Mouse (Mus musculus) neural tube, embryonic 12.5 days (tissue): ENCODE results near the gene P2rx1. TPM values are rescaled to one million over a fixed set of nuclear protein-coding genes. Genes with fewer than 3 reads are reported as not detected.
A peak's percentile ranks its signal among the peaks of the same experiment; 100 is the strongest.

ENCODE experiments used
- ATAC-seq: fragments of 200-750 bp; cut with Nextera tagmentation; 2 replicates; pipeline ENCODE4 v1.8.0; 2017; ENCODE audit warnings: low read depth, mild to moderate bottlenecking, moderate TSS enrichment, moderate library complexity; ENCODE audit not compliant: low FRiP score
- H3K27ac ChIP-seq: fragments of 300-500 bp; sonication (generic); 2 replicates; pipeline ENCODE4 v1.5.1; 2016
- H3K27me3 ChIP-seq: fragments of 300-500 bp; sonication (generic); replicated peaks from 2 replicates; pipeline ENCODE4 v1.6.1; 2016; ENCODE audit warnings: mild to moderate bottlenecking
- H3K36me3 ChIP-seq: fragments of 300-500 bp; sonication (generic); 2 replicates; pipeline ENCODE4 v1.6.1; 2016; ENCODE audit warnings: mild to moderate bottlenecking
- H3K4me1 ChIP-seq: fragments of 300-500 bp; sonication (generic); 2 replicates; pipeline ENCODE4 v1.6.1; 2016
- H3K4me2 ChIP-seq: fragments of 300-500 bp; sonication (generic); replicated peaks from 2 replicates; pipeline ENCODE4 v1.6.1; 2016; ENCODE audit warnings: mild to moderate bottlenecking
- H3K4me3 ChIP-seq: fragments of 300-500 bp; sonication (generic); 2 replicates; pipeline ENCODE4 v1.5.1; 2016
- H3K9ac ChIP-seq: fragments of 300-500 bp; sonication (generic); 2 replicates; pipeline ENCODE4 v1.6.1; 2016; ENCODE audit warnings: mild to moderate bottlenecking
- H3K9me3 ChIP-seq: fragments of 300-500 bp; sonication (generic); 2 replicates; pipeline ENCODE4 v1.6.1; 2016; ENCODE audit warnings: mild to moderate bottlenecking
- WGBS: fragments of 180-500 bp; shearing (Covaris S2); methylation state at CpG from one replicate; pipeline ENCODE4 v1.1.7; 2016; 5-methylcytosine and 5-hydroxymethylcytosine counted together
- polyA plus RNA-seq: library from polyadenylated mRNA; unstranded; fragments of >200 nt; fragmentation: Nextera tagmentation; extraction: Ambion mirVana; gene quantifications from 2 replicates; pipeline ENCODE4 v1.2.1, GENCODE M21; 2016

Gene P2rx1
- polyA plus RNA-seq, 1 experiment from 2014 or later: 1.4 TPM

DNA sequence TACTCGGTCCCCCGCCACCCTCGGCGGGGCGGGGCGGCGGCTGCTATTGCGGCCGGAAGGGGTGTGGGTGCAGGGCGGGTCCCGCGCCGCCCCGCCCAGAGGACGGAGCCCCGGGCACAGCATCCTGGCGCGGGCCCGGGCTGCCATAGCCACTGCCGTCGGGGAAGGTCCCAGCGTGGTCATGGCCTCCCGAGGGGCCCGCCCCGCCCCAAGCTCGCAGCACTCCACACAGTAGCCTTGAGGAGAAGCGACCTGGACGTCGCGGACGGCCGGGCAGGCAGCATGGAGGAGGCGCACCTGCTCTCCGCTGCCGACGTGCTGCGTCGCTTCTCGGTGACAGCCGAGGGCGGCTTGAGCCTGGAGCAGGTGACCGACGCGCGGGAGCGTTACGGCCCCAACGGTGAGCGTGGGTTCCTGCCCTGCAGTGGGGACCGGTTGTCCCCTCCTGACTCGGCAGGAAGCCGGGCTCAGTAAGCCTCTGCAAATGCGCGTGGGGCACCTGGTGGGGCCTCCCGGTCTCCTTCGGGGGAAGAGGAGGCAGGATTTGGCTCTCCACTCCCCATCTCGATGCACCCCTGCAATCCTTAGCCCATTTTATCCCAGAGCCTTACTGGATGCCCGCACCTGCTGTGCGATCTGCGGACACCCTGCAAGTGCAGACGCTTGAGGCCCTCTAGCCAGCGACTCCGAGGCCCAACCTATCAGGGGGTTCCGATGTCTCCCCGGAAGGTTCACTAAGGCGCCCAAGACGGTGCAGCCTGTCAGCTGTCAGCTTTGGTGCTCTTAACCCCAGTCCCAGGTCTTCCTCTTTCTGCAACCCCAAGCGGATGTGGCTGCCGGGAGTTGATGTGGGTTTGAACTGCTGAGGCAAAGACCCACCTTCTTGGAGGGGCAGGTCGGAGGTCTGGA is 37.6 kb upstream of the P2rx1 start, which contains the start of gene Atp2a3:
Gene Atp2a3, plus strand, starts transcription at position 98 of the 909 bp plus-strand sequence.
- Histone ChIP-seq H3K36me3 (no peaks in the 10 kb centered on the region), H3K9ac (no peak within 1 kb of the TSS), H3K4me2 (peak within 1 kb of the TSS; percentile 54), H3K27me3 (peaks cover 56% of the 10 kb centered on the region), H3K9me3 (no peaks in the 10 kb centered on the region), H3K4me3 (peak within 1 kb of the TSS; percentile 31), H3K4me1 (peaks cover 8% of the 10 kb centered on the region), H3K27ac (no peak within 1 kb of the TSS)
- no peak for ATAC-seq
- 4% methylated on average over 70 of the region's 70 CpGs for WGBS

DNA sequence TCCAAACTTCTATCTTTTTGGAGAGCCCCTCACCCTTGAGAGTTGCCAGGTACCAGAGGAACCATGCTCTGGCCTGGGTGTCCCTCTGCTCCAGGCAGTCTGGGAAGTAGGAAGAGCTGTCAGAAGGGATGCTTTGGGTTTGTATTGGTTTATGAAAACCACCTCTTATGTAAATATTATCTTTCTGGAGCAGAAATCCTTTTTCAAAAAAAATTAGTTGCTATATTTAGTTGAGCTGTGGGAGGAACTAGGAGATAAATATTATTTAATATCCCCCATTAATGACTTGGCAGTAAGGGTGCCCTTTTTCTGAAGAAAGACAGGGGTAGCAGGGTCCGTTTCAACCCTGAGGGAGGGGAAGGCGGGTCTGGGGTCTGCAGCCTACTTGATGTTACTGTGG is 36.5 kb upstream of the P2rx1 start:
- WGBS: 72% methylated on average over 2 of the region's 2 CpGs
- no peak overlapping the region for H3K27ac ChIP-seq

DNA sequence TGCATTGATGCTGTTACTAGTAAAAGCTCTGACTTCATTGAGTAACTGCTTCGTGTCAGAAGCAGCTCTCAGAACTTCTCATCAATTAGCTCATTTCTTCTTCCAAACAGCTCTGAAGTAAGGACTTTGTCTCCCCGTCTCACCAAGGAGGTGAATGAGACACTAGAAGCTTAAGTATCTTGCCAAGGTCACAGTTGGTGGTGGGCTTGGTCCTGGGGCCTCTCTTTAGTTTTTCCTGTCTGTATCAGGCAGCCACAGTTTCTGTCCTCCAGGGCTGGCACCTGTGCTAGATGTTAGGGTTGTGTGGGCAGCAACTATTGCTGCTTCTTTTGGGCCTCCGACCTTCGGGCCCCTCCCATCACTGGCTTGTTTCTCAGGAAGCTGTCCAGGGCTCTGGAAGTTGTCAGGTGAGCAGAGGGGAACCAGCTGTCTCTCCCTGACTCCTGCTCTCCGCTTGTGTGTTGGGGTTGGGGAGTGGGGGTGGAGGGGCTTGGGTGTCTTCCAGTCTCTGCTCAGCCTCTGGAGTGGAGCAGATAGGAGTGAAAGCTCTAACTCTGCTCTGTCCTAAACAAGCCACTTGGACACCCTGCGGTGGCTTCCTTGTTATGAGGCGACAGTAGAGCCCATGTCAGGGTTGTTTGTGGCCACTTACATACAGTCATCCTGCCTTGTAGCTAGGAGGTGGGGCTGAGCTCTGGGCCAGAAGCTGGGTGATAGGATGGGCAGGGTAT is 35.7 kb upstream of the P2rx1 start:
- H3K9ac ChIP-seq: no peak overlapping the region
- no peaks in the 10 kb centered on the region for H3K36me3 ChIP-seq
- H3K9me3 ChIP-seq: no peaks in the 10 kb centered on the region
- H3K4me3 ChIP-seq: no peak overlapping the region
- no peak overlapping the region for H3K27ac ChIP-seq
- H3K27me3 ChIP-seq: peaks cover 56% of the 10 kb centered on the region
- H3K4me2 ChIP-seq: no peak overlapping the region
- 47% methylated on average over 7 of the region's 7 CpGs for WGBS
- no peak for ATAC-seq
- peaks cover 8% of the 10 kb centered on the region for H3K4me1 ChIP-seq

More for the DNA sequence above, 36.5 kb upstream of the P2rx1 start:
- no peak overlapping the region for H3K4me2 ChIP-seq
- H3K4me1 ChIP-seq: peaks cover 8% of the 10 kb centered on the region
- H3K9ac ChIP-seq: no peak overlapping the region
- H3K4me3 ChIP-seq: no peak overlapping the region
- no peaks in the 10 kb centered on the region for H3K36me3 ChIP-seq
- no peak for ATAC-seq
- peaks cover 56% of the 10 kb centered on the region for H3K27me3 ChIP-seq
- no peaks in the 10 kb centered on the region for H3K9me3 ChIP-seq

DNA sequence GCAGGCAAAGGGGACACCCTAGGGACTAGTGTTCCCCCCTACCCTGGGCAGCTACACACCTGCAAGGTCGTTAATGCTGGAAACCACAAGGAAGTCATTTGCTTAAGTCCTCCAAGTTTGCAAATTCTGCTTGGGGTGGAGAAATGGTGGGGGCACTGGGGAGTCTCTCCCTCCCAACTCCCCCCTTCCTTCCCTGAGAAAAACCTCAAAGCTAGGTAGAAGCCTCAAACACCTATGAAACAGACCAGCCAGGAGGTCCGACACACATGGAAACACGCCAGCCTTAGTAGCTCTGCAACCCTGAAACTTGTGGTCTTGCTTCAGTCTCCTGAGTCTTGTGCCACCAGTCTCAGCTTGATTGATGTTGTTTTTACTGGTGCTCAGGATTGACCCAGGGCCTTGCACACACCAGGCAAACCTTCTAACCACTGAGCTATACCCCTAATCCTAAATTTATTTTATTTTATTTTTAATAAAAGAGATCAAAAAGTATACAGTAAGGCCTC is 35.1 kb upstream of the P2rx1 start:
- ATAC-seq: no peak
- Histone ChIP-seq H3K27ac (no peak overlapping the region), H3K36me3 (no peaks in the 10 kb centered on the region), H3K4me2 (no peak overlapping the region), H3K9ac (no peak overlapping the region), H3K4me1 (peaks cover 8% of the 10 kb centered on the region), H3K27me3 (peaks cover 50% of the 10 kb centered on the region), H3K4me3 (no peak overlapping the region), H3K9me3 (no peaks in the 10 kb centered on the region)
- WGBS: 62% methylated on average over 3 of the region's 3 CpGs

DNA sequence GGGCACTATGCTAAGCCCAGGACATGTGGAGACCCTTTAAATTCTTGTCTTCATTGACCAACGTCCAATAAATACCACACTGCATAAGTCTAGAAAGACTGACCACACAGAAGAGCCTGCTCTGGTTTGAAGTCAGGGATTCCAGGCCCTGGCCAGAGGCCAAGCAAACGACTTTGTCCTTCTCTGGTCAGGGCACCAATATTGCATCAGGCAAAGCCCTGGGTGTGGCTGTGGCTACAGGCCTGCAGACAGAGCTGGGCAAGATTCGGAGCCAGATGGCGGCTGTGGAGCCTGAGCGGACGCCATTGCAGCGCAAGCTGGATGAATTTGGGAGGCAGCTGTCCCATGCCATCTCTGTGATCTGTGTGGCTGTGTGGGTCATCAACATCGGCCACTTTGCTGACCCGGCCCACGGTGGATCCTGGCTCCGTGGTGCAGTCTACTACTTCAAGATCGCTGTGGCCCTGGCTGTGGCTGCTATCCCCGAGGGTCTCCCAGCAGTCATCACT is 23.9 kb upstream of the P2rx1 start:
- H3K9me3 ChIP-seq: no peaks in the 10 kb centered on the region
- H3K36me3 ChIP-seq: no peaks in the 10 kb centered on the region
- H3K4me1 ChIP-seq: no peaks in the 10 kb centered on the region
- no peak overlapping the region for H3K9ac ChIP-seq
- no peak overlapping the region for H3K4me3 ChIP-seq
- H3K4me2 ChIP-seq: no peak overlapping the region
- WGBS: 84% methylated on average over 13 of the region's 13 CpGs
- no peak for ATAC-seq
- H3K27ac ChIP-seq: no peak overlapping the region
- H3K27me3 ChIP-seq: no peaks in the 10 kb centered on the region

DNA sequence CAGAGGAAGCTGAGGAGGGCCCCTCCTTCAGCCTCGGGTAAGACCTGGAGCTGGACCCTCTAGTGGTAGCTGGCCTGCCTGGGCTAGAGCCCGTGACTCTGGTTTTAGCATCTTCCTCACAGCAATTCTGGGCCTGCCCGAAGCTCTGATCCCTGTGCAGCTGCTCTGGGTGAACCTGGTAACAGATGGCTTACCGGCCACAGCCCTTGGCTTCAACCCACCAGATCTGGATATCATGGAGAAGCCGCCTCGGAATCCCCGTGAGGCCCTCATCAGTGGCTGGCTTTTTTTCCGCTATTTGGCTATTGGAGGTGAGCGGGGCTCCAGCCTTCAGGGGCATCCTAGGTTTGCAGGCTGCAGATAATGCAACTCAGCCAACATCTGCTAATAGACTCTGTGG is 16.4 kb upstream of the P2rx1 start:
- no peak overlapping the region for H3K4me2 ChIP-seq
- H3K9ac ChIP-seq: no peak overlapping the region
- WGBS: 86% methylated on average over 9 of the region's 9 CpGs
- no peak for ATAC-seq
- no peaks in the 10 kb centered on the region for H3K4me1 ChIP-seq
- no peaks in the 10 kb centered on the region for H3K27me3 ChIP-seq
- H3K27ac ChIP-seq: no peak overlapping the region
- H3K9me3 ChIP-seq: no peaks in the 10 kb centered on the region
- H3K4me3 ChIP-seq: no peak overlapping the region
- no peaks in the 10 kb centered on the region for H3K36me3 ChIP-seq

DNA sequence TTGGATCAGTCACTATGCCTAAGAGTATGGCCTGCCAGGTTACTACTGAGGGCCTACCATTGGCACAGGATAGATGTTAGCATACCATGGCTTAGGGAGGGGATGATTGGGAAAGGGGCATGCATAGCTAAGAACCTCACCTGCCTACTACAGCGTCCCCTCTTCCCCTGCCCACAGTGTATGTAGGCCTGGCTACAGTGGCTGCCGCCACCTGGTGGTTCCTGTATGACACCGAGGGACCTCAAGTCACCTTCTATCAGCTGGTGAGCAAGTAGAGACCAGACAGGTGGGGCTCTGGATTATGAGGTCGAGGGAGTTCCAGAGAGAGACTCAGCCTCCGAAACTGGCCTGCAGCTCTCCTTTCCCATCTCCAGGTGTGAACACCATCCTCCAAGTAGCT is 15.6 kb upstream of the P2rx1 start:
- Histone ChIP-seq H3K4me1 (no peaks in the 10 kb centered on the region), H3K36me3 (no peaks in the 10 kb centered on the region)

DNA sequence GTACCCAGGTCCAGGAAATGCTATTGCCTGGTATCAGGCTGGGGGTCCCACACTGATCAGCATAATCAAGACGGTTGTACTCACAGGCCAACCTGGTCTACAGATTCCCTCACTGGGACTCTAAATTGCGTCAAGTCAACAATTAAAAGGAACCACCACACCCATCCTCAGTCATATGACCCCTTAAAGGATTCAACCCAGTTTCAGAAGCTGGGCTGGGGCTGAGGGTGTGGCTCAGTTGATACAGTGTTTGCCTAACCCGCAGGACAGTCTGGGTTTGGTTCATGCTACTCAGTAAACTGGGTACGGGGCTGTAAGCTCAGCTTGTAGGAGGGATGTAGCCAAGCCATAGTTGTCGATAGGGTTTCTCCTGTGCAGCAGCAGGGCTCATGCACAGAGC is 12.2 kb upstream of the P2rx1 start:
- H3K27me3 ChIP-seq: no peaks in the 10 kb centered on the region
- no peaks in the 10 kb centered on the region for H3K36me3 ChIP-seq
- no peak overlapping the region for H3K4me2 ChIP-seq
- no peak for ATAC-seq
- 80% methylated on average over 5 of the region's 5 CpGs for WGBS
- H3K27ac ChIP-seq: no peak overlapping the region
- no peak overlapping the region for H3K4me3 ChIP-seq
- H3K4me1 ChIP-seq: no peaks in the 10 kb centered on the region
- no peak overlapping the region for H3K9ac ChIP-seq
- no peaks in the 10 kb centered on the region for H3K9me3 ChIP-seq

More for the DNA sequence above, 15.6 kb upstream of the P2rx1 start:
- ATAC-seq: no peak
- Histone ChIP-seq H3K4me3 (no peak overlapping the region), H3K9ac (no peak overlapping the region), H3K9me3 (no peaks in the 10 kb centered on the region), H3K27ac (no peak overlapping the region), H3K27me3 (no peaks in the 10 kb centered on the region), H3K4me2 (no peak overlapping the region)
- 46% methylated on average over 5 of the region's 5 CpGs for WGBS

DNA sequence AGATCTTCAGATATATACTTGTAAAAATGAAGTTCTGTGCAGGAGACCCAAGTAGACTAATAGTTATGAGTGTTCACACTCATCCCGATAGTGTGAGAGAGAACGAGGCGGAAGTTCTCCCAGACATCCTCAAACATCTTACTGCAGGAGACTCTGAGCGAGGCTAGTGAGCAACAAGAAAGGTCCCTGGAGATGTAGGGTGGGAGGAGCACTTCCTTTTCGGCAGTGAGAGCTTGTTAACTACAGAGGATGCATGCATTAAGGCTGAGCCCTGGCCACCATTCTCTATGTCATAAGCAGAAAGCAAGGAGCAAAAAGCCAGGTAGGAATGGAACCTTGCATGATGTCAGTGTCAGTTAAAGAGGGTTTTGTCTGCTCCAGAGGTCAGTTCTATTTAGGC is 11.7 kb upstream of the P2rx1 start:
- H3K9me3 ChIP-seq: no peaks in the 10 kb centered on the region
- no peaks in the 10 kb centered on the region for H3K36me3 ChIP-seq
- no peak overlapping the region for H3K4me3 ChIP-seq
- no peak overlapping the region for H3K9ac ChIP-seq
- no peaks in the 10 kb centered on the region for H3K4me1 ChIP-seq
- no peak overlapping the region for H3K4me2 ChIP-seq
- H3K27me3 ChIP-seq: no peaks in the 10 kb centered on the region
- H3K27ac ChIP-seq: no peak overlapping the region
- 78% methylated on average over 5 of the region's 5 CpGs for WGBS
- ATAC-seq: no peak

DNA sequence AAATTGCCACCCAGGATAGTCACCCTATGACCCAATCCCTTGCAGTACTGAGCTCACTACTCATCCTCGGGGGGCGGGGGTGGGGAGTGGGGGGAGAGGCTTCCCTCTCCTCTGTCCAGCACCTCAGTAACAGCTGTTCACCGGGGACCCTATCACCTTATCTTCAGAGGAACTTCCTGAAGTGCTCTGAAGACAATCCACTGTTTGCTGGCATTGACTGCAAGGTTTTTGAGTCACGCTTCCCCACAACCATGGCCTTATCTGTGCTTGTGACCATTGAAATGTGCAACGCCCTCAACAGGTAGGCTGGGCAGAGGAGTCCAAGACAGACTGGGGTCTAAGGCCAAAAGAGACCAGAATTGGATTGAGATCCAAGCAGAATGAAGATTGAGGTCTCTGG is 11.1 kb upstream of the P2rx1 start:
- H3K4me3 ChIP-seq: no peak overlapping the region
- no peaks in the 10 kb centered on the region for H3K4me1 ChIP-seq
- no peak overlapping the region for H3K4me2 ChIP-seq
- H3K27me3 ChIP-seq: no peaks in the 10 kb centered on the region
- no peaks in the 10 kb centered on the region for H3K9me3 ChIP-seq
- H3K36me3 ChIP-seq: no peaks in the 10 kb centered on the region
- no peak overlapping the region for H3K9ac ChIP-seq
- 80% methylated on average over 5 of the region's 5 CpGs for WGBS
- H3K27ac ChIP-seq: no peak overlapping the region
- no peak for ATAC-seq

DNA sequence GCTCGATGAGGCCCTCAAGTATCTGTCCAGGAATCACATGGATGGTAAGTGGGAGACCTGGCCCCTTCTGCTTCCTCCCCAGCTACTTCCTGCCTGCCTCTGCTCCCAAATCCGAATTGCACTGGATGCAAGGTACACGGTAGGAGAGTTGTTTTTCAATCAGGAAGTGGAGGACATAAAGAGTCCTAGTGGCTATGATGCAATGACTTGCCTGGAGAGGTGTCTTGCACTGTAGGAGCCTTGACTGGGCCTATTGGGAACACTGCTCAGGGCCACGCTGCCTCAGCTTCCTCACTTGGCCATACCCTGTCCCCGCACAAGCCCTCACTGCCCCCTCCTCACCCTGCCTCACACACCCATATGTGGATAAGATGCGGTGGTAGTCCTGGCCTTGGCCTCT is 9.9 kb upstream of the P2rx1 start:
- no peak for ATAC-seq

DNA sequence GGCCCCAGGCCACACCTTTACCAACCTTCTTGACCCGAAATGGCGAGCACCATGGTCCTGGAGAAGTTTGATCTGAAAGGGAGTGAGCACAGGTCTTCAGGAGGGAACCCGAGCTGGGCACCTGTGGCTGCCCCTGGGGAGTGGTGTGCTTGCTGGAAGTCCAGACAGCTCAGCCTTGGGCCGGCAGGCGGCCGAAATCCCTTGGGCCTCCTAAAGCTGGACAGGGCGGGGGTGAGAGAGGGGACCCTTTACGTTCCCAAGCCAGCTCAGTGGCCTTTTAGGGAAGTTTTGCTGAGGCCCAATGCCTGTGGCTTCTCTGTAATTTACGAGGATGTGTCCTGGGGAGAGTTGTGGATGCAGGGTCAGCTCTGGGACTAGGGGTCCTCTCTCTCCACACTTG is 8.2 kb upstream of the P2rx1 start:
- WGBS: 78% methylated on average over 9 of the region's 9 CpGs

More for the DNA sequence above, 9.9 kb upstream of the P2rx1 start:
- Histone ChIP-seq H3K9ac (no peak overlapping the region), H3K9me3 (no peaks in the 10 kb centered on the region), H3K27me3 (no peaks in the 10 kb centered on the region), H3K4me1 (no peaks in the 10 kb centered on the region), H3K4me2 (no peak overlapping the region), H3K4me3 (no peak overlapping the region), H3K36me3 (no peaks in the 10 kb centered on the region), H3K27ac (no peak overlapping the region)
- 86% methylated on average over 6 of the region's 6 CpGs for WGBS

More for the DNA sequence above, 8.2 kb upstream of the P2rx1 start:
- no peak for ATAC-seq
- Histone ChIP-seq H3K4me1 (no peaks in the 10 kb centered on the region), H3K4me2 (no peak overlapping the region), H3K27me3 (no peaks in the 10 kb centered on the region), H3K4me3 (no peak overlapping the region), H3K9me3 (no peaks in the 10 kb centered on the region), H3K27ac (no peak overlapping the region), H3K9ac (no peak overlapping the region), H3K36me3 (no peaks in the 10 kb centered on the region)
